Mouse (Mus musculus) spleen, embryonic (tissue): Measurements from ENCODE around the gene Gprc5b.

Source experiments
- CTCF ChIA-PET: fragments of 350-600 bp; sonication (Branson Sonifier 250); formaldehyde crosslinking; loops from one replicate; lab custom pipeline; 2022; lab: Charles Lee

Gprc5b gene

DNA sequence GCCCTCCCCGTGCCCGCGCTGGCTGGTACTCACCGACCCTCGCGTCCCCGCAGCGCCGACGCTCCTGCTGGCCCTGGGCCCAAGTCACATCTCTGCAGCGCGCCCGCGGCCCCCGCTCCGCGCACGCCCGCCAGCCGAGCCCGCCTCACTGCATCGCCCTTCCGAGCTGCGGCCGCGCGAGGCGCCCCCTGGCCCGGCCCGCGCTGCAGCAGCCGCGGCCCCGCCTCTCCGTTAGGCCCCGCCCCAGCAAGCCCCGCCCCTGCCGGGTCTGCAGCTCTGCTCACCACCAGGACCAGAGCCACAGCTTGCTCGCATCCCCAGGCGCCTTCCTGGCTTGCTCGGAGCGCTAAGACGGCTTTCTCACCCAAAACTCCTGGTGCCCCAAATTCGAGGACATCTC is at the start of gene Gprc5b:
Gprc5b (minus strand) TSS at position 205 of the 400 bp plus-strand sequence.
- CTCF ChIA-PET = no interaction called here

- CTCF ChIA-PET = no interaction called here
Measured at GRCm38 (mm10) chr7:119041502-119041901, 46.5 kb upstream of the Gprc5b start.

DNA sequence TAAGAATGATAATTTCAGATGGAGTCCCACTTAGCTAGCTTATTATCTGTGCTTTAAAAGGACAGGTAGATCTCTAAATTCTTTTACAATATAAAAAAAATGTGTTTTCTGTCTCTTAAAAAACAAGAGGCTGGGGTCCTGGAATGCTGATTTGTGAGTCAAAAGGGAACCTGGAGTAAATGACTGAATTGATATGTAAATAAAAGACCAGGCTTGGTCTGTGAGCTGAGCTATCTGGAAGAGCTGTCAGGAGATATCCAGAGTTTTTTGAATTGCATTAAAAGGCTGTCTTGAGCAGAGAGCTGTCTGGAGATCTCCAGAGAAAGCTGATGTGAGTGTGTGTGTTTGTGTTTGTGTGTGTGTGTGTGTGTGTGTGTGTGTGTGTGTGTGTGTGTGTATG is 42.6 kb upstream of the Gprc5b start:
- CTCF ChIA-PET = no interaction called here

GRCm38 (mm10) chr7:119034243-119034961 is 39.4 kb upstream of the Gprc5b start:
- CTCF ChIA-PET = no interaction called here

GRCm38 (mm10) chr7:119023394-119023921 is 28.4 kb upstream of the Gprc5b start:
- CTCF ChIA-PET = no interaction called here

- CTCF ChIA-PET = no interaction called here
Measured at GRCm38 (mm10) chr7:119022238-119023156, 27.5 kb upstream of the Gprc5b start.

- CTCF ChIA-PET = no interaction called here
Measured at GRCm38 (mm10) chr7:119019537-119019936, 24.5 kb upstream of the Gprc5b start.

- CTCF ChIA-PET = no interaction called here
Measured at GRCm38 (mm10) chr7:119015736-119016135, 20.7 kb upstream of the Gprc5b start.

DNA sequence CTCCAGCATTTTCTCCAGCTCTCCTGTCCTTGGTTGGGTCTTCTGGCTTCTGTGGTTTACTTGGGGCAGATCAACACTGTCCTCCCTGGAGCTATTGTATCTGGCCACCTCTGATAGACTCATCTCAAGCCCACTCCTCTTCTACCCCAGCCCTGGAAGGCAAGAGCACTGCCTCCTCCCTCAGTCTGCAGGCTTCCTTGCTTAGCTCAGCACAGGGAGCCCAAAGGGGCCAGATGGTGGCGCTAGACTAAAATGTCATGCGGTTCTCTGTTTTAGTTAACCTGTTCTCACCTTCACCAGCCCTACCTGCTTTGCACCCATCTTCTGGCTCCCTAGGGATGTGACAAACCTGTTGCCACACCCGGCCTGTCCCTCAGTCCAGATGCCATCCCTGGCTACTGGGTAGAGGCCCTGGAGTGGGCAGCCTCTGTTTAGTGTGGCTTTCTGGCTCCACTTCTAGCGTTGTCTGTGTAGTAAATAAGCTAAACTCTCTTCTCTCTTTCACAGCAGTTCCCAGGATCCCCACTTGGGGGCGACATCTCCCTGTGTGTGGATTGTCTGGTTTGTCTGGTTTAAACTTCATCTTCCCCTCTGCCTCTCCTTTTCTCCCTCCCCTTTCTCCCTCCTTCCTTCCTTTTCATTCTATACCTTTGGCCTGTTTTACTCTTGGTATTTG is 16.0 kb upstream of the Gprc5b start:
- CTCF ChIA-PET = no interaction called here

DNA sequence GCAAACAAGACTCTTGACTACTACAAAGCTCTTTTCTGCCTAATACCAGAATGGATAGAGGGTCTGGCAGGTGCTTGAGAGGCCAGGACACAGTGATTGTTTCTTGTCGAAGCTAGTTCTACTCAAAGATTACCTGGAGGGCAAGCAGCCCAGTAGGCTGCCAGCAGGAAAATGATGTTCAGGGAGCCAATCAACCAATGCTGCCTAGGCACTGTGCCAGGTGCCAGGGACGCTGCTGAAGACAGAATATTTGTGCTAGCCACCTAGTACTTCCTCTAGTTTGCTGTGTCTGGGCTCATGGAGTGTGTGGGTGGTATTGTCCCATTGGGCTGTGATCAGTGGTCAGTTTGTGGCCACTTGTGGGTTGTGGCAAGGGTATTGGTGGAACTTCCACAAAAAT is 7.5 kb upstream of the Gprc5b start:
- CTCF ChIA-PET = no interaction called here

DNA sequence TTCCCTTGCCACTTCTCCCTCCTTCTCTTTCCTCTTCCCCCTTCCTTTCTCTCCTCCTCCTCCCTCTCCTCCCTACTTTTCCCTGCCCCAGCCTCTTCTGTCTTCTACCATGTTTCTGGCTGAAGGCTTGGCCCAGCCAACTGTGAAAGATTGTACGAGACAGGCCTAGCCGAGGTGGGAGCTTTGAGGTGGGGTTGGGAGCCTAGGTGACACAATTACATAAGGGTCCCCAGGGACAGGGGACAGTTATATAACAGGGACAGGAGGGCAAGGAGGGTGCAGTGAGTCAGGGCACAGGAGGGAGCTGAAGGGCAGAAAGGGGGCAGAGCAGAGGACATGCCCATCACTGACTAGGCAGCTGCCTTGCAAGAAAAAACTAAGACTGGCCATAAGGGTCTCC is 7.0 kb upstream of the Gprc5b start:
- CTCF ChIA-PET = no interaction called here

GRCm38 (mm10) chr7:118999857-119000256 is 4.8 kb upstream of the Gprc5b start:
- CTCF ChIA-PET = no interaction called here

- CTCF ChIA-PET = interaction anchor here (0.6 to 1.7 kb wide), 4 partner anchors 228 to 256 kb away, joined by 3 to 8 read pairs (median 4); no protein-coding TSS in a partner anchor
Measured at GRCm38 (mm10) chr7:118996137-118996837, 1.3 kb upstream of the Gprc5b start.

DNA sequence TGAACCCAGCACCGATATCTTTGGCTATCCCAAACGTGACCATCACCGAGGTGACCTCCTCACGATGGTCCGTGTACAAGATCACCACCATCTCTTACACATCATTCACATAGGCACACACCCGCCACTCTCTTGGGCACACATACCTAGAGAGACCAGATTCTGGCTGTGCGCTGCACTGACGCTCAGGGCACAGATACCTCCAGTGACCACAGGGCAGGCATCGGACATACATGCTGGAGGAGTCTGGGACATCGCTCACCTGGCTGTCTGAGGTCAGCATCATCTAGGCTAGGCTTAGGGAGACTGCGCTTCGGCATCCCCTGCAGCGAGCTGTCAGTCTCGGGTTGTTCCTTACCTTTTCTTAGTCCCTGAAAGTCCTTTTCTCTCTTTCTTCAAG is 660 bp upstream of the Gprc5b start:
- CTCF ChIA-PET = interaction anchor here (1.0 to 1.7 kb wide), 3 partner anchors 229 to 255 kb away, joined by 3 to 8 read pairs (median 5); no protein-coding TSS in a partner anchor

DNA sequence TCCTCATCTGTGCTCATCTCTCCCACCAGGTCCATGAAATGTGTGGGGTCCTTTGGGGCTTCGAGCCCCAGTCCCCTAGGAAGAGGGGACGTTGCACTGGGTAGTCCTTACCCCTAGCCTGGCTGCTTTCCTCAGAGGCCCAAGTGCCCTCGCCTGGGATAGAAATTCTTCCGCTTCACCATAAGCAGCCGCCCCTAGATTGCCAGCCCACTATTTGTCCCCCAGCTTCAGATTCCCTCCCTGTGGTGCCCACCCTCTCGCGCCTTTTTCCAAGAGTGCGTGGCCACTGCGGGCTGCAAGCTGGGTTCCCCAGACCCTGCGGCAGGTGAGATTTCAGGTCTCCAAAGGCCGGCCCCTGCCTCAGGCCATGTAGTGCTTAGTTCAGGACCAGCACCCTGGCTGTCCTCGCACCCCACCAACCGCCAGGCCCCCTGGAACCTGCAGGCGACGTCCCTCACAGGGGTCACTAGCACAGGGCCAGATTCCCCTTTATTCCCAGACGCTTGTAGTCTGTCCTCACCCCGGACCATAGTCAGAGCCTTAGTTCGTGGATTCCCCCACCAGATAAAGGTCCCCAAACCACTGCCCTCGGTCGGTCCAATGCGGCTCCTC is 674 bp downstream of the Gprc5b start:
- CTCF ChIA-PET = no interaction called here

- CTCF ChIA-PET = no interaction called here
Measured at GRCm38 (mm10) chr7:118993597-118994230, 1.3 kb downstream of the Gprc5b start.

DNA sequence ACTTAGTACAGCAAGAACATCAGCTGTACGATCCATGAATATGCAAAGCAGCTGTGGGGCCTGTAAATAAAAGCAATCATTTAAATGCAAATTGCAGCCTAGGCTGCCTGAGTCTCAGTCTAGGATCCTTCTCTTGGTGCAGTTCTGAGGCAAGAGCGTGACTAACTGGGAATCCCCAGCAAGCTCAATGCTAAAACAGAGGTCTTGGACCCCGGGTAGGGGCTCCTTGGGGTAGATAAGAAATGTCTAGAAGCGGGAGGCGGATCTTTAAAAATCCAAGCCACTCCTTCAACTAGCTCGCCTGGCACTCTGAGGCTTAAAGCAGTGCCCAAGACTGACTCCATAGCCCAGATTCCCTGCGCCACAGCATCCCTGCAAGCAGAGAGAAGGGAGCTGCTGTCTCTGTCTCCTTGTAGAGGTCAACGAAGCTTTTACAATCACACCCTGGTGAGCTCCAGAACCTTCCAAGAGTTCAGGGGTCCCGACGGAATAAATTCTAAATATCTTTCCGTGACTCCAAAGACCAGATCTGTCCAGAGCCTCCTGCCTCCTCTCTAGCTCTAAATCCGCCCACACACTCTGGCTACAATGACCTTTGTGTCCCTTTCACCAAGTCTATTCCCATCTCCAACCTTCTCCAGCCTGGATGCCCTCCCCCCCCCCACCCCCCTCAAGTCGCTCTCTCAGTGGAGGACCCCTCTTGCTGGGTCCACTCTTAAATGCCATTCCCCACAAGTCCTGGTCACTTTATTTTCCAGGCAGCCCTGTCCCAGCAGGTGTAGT is 2.2 kb downstream of the Gprc5b start:
- CTCF ChIA-PET = no interaction called here

DNA sequence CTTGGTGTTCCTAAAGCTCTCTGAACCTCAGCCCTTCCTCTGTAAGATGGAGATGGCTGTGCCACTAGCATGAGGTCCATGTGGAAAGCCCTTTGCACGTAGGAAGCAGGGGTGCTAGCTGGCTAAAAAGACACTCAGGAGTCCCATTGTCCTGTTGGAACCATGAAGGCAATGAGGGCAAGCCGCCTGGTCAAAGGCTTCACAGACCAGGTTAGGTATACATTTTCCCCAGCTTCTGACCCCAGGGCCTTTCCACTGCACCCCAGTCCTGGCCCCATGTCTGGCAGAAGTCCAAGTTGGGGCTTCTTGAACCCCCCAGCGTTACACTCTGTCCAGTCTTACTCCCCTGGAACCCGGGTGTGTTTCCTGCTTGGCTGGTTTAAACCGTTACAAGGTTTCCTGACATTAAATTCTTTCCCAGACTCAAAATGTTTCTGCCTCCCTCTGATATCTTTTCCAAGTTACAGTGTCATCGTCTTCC is 2.9 kb downstream of the Gprc5b start:
- CTCF ChIA-PET = no interaction called here

DNA sequence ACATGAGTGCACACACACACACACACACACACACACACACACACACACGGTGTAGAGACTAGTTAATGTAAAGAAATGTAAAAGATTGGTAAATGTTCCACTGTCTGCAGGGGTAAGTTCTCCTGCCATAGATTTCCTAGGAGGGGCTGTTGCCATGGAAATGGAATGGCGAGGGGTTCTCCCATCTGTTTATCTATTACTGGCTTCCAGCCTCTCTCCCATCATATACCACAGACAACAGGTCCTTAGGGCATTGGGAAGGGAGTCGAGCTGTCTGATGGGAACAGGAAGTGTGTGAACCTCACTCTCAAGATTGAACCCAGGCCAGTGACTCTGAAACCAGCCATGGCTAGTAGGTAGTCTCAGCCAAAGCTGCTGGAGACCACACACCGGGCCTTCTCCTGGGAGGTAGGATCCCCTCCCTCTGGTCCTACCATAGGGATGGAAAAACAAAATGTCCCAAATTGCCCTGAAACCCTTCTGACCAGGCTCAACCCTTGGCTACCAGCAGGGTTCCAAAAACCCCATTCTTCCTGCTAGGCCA is 3.6 kb downstream of the Gprc5b start:
- CTCF ChIA-PET = interaction anchor here (0.7 kb wide), 1 partner anchor 240 kb away, joined by 5 read pairs; no protein-coding TSS in a partner anchor
